Mouse (Mus musculus) 3134 (cell line): Measurements from ENCODE around the gene Fancc.

ENCODE experiments used
- DNase-seq: peaks from one replicate; pipeline ENCODE4 v3.0.0-alpha.2; 2011; ENCODE audit warnings: low spot score; ENCODE audit not compliant: insufficient read length; ENCODE audit errors: extremely low read depth

Gene Fancc

DNA sequence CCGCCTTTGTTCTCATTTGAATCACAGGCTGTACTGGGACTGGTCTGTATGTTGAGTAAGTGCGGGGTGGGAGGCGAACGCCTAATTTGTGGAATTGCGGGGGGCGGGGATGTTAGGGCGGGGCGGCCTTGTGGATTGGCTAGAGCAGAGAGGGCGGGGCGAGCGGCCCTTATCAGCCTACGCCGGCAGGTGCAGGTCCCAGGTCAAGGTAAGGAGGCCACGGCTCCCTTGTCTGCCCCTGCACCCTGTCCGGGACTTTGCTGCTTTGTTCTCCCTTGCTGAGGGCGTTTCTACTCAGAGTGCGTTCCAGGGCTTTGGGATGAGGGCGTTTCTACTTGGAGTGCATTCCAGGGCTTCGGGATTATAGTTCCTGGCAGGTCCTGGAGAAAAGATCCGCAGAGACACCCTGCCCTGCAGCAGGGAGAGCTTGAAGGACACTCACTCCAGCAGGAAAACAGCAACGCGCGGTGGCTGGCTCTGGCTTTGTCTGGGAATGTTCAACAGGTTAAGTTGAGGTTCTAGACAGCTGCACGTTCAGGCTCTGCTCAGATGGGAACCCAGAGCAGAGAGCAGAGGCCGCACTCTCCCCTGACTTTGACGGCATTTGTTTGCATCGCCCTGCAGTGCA, 224.4 kb downstream of the Fancc start:
- DNase-seq, result peak; percentile 81

- no peak for DNase-seq
Observed at GRCm38 (mm10) chr13:63272017-63272601, 225.0 kb downstream of the Fancc start.

GRCm38 (mm10) chr13:63270191-63270590, 226.9 kb downstream of the Fancc start:
- DNase-seq, result no peak

- no peak for DNase-seq
Observed at GRCm38 (mm10) chr13:63268776-63269175, 228.3 kb downstream of the Fancc start.

- DNase-seq, result no peak
Observed at GRCm38 (mm10) chr13:63268371-63268770, 228.7 kb downstream of the Fancc start.

- no peak for DNase-seq
Observed at GRCm38 (mm10) chr13:63262168-63262957, 234.7 kb downstream of the Fancc start.

DNA sequence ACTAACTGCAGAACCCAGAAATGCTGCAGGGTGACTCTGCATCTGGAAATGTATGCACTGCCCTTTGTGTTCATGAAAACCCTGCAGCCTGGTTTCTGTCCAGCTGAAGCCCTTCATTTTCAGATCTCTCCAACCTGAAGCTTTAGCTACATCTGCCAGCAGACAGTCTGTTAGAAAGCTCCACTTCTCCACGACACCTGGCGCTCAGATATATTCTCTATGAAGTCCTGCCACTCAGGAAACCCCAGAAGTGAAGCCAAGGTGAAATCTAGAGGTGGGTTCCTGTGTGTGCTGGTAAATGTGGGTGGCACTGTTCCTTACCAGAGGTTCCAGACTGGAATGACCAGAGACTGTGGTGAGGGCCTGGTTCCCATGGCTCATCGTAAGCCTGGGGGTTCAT, 235.4 kb downstream of the Fancc start:
- DNase-seq, result no peak

DNA sequence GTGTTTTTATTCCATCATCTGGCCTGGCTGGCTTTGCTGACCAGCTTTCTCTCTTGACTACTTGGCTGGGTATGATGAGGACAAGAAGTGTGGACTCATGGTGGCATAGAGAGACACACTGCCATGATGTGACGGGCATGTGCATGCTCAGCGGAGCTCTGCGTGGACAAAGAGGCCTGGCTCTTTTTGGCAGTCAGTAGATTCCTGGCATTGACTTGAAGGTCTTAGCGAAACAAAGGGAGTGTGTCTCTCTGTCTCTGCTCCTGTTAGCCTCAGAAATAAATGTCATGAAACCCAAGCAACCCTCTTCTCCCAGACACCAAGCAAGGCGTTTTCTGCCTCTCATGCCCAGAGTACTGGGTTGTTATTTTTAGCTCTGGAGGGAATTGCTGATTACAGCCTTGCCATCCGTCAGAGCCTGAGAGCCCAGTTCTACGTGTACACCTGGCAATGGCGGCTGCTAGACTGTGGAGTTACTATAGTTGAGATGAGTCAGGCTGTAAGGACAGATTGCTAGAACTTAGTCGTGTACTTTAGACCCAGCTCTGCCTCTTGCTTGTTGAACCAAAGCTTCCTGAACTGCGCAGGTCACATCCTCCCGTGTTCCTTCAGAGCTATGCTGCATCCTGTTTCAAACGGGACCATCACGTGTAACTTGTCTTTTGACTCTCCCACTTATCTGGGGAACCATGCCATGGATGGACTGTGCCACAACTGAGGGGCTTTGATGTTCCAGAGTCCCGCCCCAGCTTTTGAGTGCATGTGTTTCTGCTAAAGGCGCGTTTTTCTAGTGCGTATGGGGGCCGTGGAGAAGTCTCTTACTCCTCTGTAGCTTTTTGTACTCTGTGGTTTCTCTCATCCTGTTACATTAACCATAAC, 236.1 kb downstream of the Fancc start:
- DNase-seq, result no peak

DNA sequence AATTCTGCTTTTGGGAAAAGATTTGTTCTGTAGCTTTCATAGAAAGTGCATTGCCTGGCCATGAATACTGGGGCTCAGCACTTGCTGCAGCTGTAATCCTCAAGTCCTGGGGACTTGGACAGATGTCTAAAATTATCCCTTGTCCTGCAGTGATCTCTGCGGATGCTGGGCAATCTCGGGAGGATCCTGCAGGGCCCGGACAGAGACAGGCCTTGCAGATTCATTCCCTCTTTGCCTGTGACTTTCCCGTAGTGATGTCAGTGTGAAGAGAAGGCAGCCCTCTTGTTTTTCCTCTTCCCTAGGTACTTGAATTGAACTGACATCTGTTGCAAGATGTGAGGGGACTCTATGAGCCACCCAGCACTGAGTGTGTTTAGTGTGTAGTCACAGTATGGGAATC, 236.9 kb downstream of the Fancc start:
- no peak for DNase-seq

GRCm38 (mm10) chr13:63258671-63259070, 238.4 kb downstream of the Fancc start:
- DNase-seq, result no peak

DNA sequence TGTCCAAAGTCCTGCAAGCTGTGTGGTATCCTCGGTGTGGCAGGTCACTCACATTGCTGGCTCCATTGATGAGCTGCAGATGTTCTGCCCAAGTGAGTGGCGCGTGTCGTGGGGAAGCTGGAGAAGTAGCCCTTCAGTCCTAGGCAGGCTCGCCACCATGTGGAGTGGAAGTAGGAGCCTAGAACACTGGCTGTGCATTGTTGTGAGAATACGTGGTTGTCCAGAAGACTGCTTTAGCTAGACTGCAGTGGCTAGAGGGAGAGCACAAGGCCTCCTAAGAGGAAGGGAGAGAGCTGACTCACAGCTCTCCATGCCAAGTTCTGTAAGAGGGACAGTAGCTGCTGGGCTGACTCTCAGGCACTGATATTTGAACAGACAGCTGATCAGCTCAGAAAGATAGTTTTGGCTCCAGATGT, 238.9 kb downstream of the Fancc start:
- peak; percentile 73 for DNase-seq

- no peak for DNase-seq
Observed at GRCm38 (mm10) chr13:63256807-63257206, 240.3 kb downstream of the Fancc start.

DNA sequence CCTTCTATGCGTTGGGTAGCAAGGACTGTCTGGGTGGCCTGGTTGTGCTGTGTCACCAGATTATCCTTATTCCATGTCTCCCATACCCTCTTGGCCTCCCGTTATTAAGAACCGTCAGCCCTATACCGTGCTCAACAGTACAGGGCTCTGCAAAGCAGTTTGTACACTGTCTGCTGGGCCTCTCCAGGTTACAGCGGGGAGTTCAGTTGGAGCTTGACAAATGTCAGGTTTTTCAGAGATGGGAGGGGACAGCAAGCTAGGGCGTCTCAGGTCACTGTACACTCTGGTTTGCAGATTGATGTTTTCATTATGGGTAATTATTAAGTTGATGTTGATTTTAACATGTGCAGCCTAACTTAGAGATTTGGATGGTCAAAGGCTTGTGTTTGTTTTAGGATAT, 240.9 kb downstream of the Fancc start:
- no peak for DNase-seq

DNA sequence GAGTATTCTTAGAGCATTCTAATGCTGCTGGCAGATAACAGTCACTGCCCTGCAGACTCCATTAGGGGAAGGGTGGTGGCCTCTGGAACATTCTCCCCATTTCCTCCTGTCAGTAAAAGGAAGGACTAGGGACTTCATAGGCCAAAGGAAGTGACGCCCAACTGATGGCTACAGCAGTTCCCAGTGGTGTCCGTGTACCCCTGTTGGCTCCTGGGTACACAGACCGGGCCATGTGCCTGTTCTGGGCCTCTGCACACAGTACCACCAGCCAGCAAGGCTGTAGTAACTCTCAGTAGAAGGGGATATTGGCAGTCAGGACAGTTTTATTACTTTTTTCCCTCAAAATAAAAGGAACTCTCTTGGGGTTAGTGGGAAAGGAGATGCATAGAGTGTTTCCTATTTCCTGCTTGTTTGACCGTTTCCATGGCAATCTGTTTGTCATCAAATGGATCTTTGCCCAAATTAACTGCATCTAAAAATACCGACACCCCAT, 241.5 kb downstream of the Fancc start:
- DNase-seq, result no peak

DNA sequence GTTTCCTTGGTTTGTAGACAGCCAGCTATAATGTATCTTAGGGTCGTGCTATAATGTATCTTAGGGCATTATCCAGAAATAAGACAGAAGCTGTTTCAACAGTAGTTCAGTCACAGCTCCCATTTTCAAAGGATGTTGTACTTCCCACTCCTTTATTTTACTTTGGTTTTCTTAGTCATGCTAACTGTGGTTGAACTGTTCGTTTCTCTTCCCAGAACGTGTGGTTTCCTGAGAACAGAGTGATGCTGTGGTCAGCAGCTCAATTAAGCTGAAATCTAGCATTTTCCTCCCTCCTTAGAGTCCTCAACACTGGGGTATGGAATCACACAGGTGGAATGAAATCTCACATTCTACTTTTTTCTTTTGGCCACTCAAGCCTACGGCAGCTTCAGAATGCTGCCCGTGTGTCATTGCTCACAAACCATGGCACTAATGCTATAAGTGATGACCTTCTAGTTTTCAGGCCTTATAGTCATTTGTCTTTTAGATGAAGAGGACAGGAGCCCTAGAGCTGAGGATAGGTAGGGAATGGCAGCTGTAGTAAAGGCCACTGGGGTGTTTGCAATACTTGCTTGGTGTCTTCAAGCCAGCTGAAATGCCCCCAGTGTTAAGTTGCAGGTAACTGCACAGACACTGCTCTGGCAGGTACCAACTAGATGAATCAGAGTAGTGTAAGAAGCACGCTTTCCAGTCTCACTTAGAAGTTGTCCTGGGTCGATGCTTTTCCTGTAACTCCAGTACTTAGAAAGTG, 243.0 kb downstream of the Fancc start:
- DNase-seq, result no peak

GRCm38 (mm10) chr13:63253147-63253546, 243.9 kb downstream of the Fancc start:
- DNase-seq, result no peak

GRCm38 (mm10) chr13:63252295-63253010, 244.6 kb downstream of the Fancc start:
- no peak for DNase-seq

GRCm38 (mm10) chr13:63251118-63251889, 245.8 kb downstream of the Fancc start:
- no peak for DNase-seq
